Mouse (Mus musculus): ENCODE measurements around the gene Flot1. TPM values are rescaled to one million over a fixed set of nuclear protein-coding genes. Genes with fewer than 3 reads are reported as not detected.

Gene Flot1
- polyA plus RNA-seq, 1 experiment from 2014 or later: 68.5 TPM

- Histone ChIP-seq H3K9ac (ENCODE audit: low read length) (no peak overlapping the region), H3K4me1 (ENCODE audit: control insufficient read depth, insufficient read depth, low read length) (no peaks in the 10 kb centered on the region), H3K9me3 (replicated peaks; ENCODE audit: control insufficient read depth, low read length) (no peaks in the 10 kb centered on the region), H3K4me3 (ENCODE audit: low read depth, low read length) (no peak overlapping the region), H3K27ac (ENCODE audit: low read depth, low read length) (no peak overlapping the region), H3K36me3 (ENCODE audit: control insufficient read depth, insufficient read depth, low read length) (no peaks in the 10 kb centered on the region), H3K4me2 (ENCODE audit: low read length) (no peak overlapping the region), H3K27me3 (replicated peaks; ENCODE audit: control insufficient read depth, insufficient read depth, low read length) (no peaks in the 10 kb centered on the region)
- ATAC-seq (no peak), DNase-seq (ENCODE audit: low spot score) (no peak)
- 87% methylated on average over 4 of the region's 4 CpGs for WGBS
Observed at GRCm38 (mm10) chr17:35785140-35785539, 37.9 kb upstream of the Flot1 start.

DNA sequence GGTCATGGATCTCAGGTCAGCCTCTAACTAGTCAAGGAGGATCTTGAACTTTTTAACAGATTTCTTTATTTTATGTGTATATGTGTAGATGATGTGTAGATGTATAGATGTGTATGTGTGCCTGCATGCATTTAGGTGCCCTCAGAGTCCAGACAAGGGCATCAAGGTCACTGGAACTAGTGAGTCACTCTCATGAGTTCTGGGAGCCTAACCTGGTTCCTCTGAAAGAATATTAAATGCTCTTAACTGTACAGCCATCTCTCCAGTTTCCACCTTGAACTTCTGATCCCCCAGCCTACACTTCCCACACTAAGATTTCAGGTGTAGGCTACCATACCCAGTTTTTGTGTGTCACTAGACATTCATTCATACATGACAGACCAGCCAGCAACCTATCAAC lies 35.5 kb upstream of the Flot1 start:
- no peaks in the 10 kb centered on the region for H3K4me1 ChIP-seq (ENCODE audit: control insufficient read depth, insufficient read depth, low read length)
- ATAC-seq (no peak), DNase-seq (ENCODE audit: low spot score) (no peak)
- H3K27ac ChIP-seq (ENCODE audit: low read depth, low read length): no peak overlapping the region
- H3K9ac ChIP-seq (ENCODE audit: low read length): no peak overlapping the region
- H3K27me3 ChIP-seq (replicated peaks; ENCODE audit: control insufficient read depth, insufficient read depth, low read length): no peaks in the 10 kb centered on the region
- no peaks in the 10 kb centered on the region for H3K36me3 ChIP-seq (ENCODE audit: control insufficient read depth, insufficient read depth, low read length)
- no peak overlapping the region for H3K4me3 ChIP-seq (ENCODE audit: low read depth, low read length)
- H3K9me3 ChIP-seq (replicated peaks; ENCODE audit: control insufficient read depth, low read length): no peaks in the 10 kb centered on the region
- H3K4me2 ChIP-seq (ENCODE audit: low read length): no peak overlapping the region

DNA sequence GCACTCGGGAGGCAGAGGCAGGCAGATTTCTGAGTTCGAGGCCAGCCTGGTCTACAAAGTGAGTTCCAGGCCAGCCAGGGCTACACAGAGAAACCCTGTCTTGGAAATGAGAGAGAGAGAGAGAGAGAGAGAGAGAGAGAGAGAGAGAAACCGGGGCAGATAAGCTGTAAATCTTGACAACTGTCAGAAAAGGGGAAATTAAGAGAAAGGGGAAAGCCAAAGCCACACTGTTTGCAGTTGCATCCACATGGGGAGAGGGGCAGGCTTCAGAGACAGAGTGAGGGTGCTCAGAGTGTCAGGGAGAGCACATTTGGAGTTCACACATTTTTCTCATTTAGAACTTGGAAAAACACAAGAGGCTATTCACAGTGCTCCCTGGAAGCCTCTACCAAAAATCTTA lies 35.0 kb upstream of the Flot1 start:
- no peak overlapping the region for H3K4me2 ChIP-seq (ENCODE audit: low read length)
- H3K4me1 ChIP-seq (ENCODE audit: control insufficient read depth, insufficient read depth, low read length): no peaks in the 10 kb centered on the region
- no peaks in the 10 kb centered on the region for H3K36me3 ChIP-seq (ENCODE audit: control insufficient read depth, insufficient read depth, low read length)
- ATAC-seq (no peak), DNase-seq (ENCODE audit: low spot score) (no peak)
- 76% methylated on average over 3 of the region's 3 CpGs for WGBS
- H3K27me3 ChIP-seq (replicated peaks; ENCODE audit: control insufficient read depth, insufficient read depth, low read length): no peaks in the 10 kb centered on the region
- H3K9me3 ChIP-seq (replicated peaks; ENCODE audit: control insufficient read depth, low read length): no peaks in the 10 kb centered on the region
- H3K4me3 ChIP-seq (ENCODE audit: low read depth, low read length): no peak overlapping the region
- no peak overlapping the region for H3K9ac ChIP-seq (ENCODE audit: low read length)
- no peak overlapping the region for H3K27ac ChIP-seq (ENCODE audit: low read depth, low read length)

GRCm38 (mm10) chr17:35790933-35791332 lies 32.1 kb upstream of the Flot1 start:
- DNase-seq (ENCODE audit: low spot score) (no peak), ATAC-seq (no peak)
- no peaks in the 10 kb centered on the region for H3K36me3 ChIP-seq (ENCODE audit: control insufficient read depth, insufficient read depth, low read length)
- no peak overlapping the region for H3K27ac ChIP-seq (ENCODE audit: low read depth, low read length)
- no peak overlapping the region for H3K4me3 ChIP-seq (ENCODE audit: low read depth, low read length)
- no peak overlapping the region for H3K9ac ChIP-seq (ENCODE audit: low read length)
- 90% methylated on average over 4 of the region's 4 CpGs for WGBS
- H3K4me2 ChIP-seq (ENCODE audit: low read length): no peak overlapping the region
- H3K27me3 ChIP-seq (replicated peaks; ENCODE audit: control insufficient read depth, insufficient read depth, low read length): no peaks in the 10 kb centered on the region
- no peaks in the 10 kb centered on the region for H3K4me1 ChIP-seq (ENCODE audit: control insufficient read depth, insufficient read depth, low read length)
- no peaks in the 10 kb centered on the region for H3K9me3 ChIP-seq (replicated peaks; ENCODE audit: control insufficient read depth, low read length)

GRCm38 (mm10) chr17:35792837-35793236 lies 30.2 kb upstream of the Flot1 start:
- no peaks in the 10 kb centered on the region for H3K4me1 ChIP-seq (ENCODE audit: control insufficient read depth, insufficient read depth, low read length)
- no peak for ATAC-seq
- WGBS: 90% methylated on average over 2 of the region's 2 CpGs

GRCm38 (mm10) chr17:35795099-35795498 lies 27.9 kb upstream of the Flot1 start:
- no peaks in the 10 kb centered on the region for H3K9me3 ChIP-seq (replicated peaks; ENCODE audit: control insufficient read depth, low read length)
- no peak overlapping the region for H3K4me2 ChIP-seq (ENCODE audit: low read length)
- no peak overlapping the region for H3K27ac ChIP-seq (ENCODE audit: low read depth, low read length)
- H3K9ac ChIP-seq (ENCODE audit: low read length): no peak overlapping the region
- DNase-seq (ENCODE audit: low spot score) (no peak), ATAC-seq (no peak)
- no peaks in the 10 kb centered on the region for H3K27me3 ChIP-seq (replicated peaks; ENCODE audit: control insufficient read depth, insufficient read depth, low read length)
- no peaks in the 10 kb centered on the region for H3K4me1 ChIP-seq (ENCODE audit: control insufficient read depth, insufficient read depth, low read length)
- H3K4me3 ChIP-seq (ENCODE audit: low read depth, low read length): no peak overlapping the region
- no peaks in the 10 kb centered on the region for H3K36me3 ChIP-seq (ENCODE audit: control insufficient read depth, insufficient read depth, low read length)
- WGBS: 59% methylated on average over 2 of the region's 2 CpGs

More at GRCm38 (mm10) chr17:35792837-35793236, 30.2 kb upstream of the Flot1 start:
- Histone ChIP-seq H3K9ac (ENCODE audit: low read length) (no peak overlapping the region), H3K36me3 (ENCODE audit: control insufficient read depth, insufficient read depth, low read length) (no peaks in the 10 kb centered on the region), H3K9me3 (replicated peaks; ENCODE audit: control insufficient read depth, low read length) (no peaks in the 10 kb centered on the region), H3K4me3 (ENCODE audit: low read depth, low read length) (no peak overlapping the region), H3K4me2 (ENCODE audit: low read length) (no peak overlapping the region), H3K27me3 (replicated peaks; ENCODE audit: control insufficient read depth, insufficient read depth, low read length) (no peaks in the 10 kb centered on the region), H3K27ac (ENCODE audit: low read depth, low read length) (no peak overlapping the region)
- no peak for DNase-seq (ENCODE audit: low spot score)

GRCm38 (mm10) chr17:35795656-35796055 lies 27.4 kb upstream of the Flot1 start:
- Histone ChIP-seq H3K4me2 (ENCODE audit: low read length) (no peak overlapping the region), H3K9me3 (replicated peaks; ENCODE audit: control insufficient read depth, low read length) (no peaks in the 10 kb centered on the region), H3K27me3 (replicated peaks; ENCODE audit: control insufficient read depth, insufficient read depth, low read length) (no peaks in the 10 kb centered on the region), H3K36me3 (ENCODE audit: control insufficient read depth, insufficient read depth, low read length) (no peaks in the 10 kb centered on the region), H3K4me3 (ENCODE audit: low read depth, low read length) (no peak overlapping the region), H3K27ac (ENCODE audit: low read depth, low read length) (no peak overlapping the region), H3K9ac (ENCODE audit: low read length) (no peak overlapping the region), H3K4me1 (ENCODE audit: control insufficient read depth, insufficient read depth, low read length) (no peaks in the 10 kb centered on the region)
- WGBS: 76% methylated on average over 6 of the region's 6 CpGs
- DNase-seq (ENCODE audit: low spot score): no peak
- ATAC-seq: no peak

GRCm38 (mm10) chr17:35796835-35797234 lies 26.2 kb upstream of the Flot1 start:
- H3K4me2 ChIP-seq (ENCODE audit: low read length): no peak overlapping the region
- no peak overlapping the region for H3K4me3 ChIP-seq (ENCODE audit: low read depth, low read length)
- H3K27ac ChIP-seq (ENCODE audit: low read depth, low read length): no peak overlapping the region
- WGBS: 76% methylated on average over 5 of the region's 5 CpGs
- no peak for DNase-seq (ENCODE audit: low spot score)
- no peaks in the 10 kb centered on the region for H3K27me3 ChIP-seq (replicated peaks; ENCODE audit: control insufficient read depth, insufficient read depth, low read length)
- no peak overlapping the region for H3K9ac ChIP-seq (ENCODE audit: low read length)
- H3K36me3 ChIP-seq (ENCODE audit: control insufficient read depth, insufficient read depth, low read length): no peaks in the 10 kb centered on the region
- H3K9me3 ChIP-seq (replicated peaks; ENCODE audit: control insufficient read depth, low read length): no peaks in the 10 kb centered on the region
- ATAC-seq: no peak
- H3K4me1 ChIP-seq (ENCODE audit: control insufficient read depth, insufficient read depth, low read length): no peaks in the 10 kb centered on the region

- H3K36me3 ChIP-seq (ENCODE audit: control insufficient read depth, insufficient read depth, low read length): no peaks in the 10 kb centered on the region
- no peak overlapping the region for H3K4me2 ChIP-seq (ENCODE audit: low read length)
- H3K4me3 ChIP-seq (ENCODE audit: low read depth, low read length): no peak overlapping the region
- no peaks in the 10 kb centered on the region for H3K9me3 ChIP-seq (replicated peaks; ENCODE audit: control insufficient read depth, low read length)
- 80% methylated on average over 2 of the region's 2 CpGs for WGBS
- DNase-seq (ENCODE audit: low spot score): no peak
- no peaks in the 10 kb centered on the region for H3K27me3 ChIP-seq (replicated peaks; ENCODE audit: control insufficient read depth, insufficient read depth, low read length)
- no peak for ATAC-seq
- H3K4me1 ChIP-seq (ENCODE audit: control insufficient read depth, insufficient read depth, low read length): no peaks in the 10 kb centered on the region
- no peak overlapping the region for H3K9ac ChIP-seq (ENCODE audit: low read length)
- no peak overlapping the region for H3K27ac ChIP-seq (ENCODE audit: low read depth, low read length)
Observed at GRCm38 (mm10) chr17:35800905-35801304, 22.1 kb upstream of the Flot1 start.
